In the genomic region with DNA sequence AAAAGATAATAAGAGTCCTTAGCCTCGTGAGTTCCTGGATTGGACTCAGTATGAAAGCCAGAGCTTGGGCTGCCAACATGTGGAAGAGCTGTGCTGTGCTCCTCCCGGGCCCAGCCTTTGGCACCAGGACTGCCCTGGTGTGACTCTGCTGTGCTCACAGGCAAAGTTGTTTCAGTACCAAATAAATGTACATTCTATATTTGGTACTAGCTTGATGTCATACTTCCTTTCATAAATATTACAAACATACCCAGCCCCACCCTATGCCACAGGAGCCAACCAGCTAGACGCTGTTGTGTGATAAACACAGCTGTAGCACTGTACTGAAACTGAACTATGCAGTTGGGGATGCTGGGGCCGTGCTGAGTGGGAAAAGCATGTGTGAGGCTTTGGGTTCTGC, we compare ENCODE assay signal across 10 mouse cellular contexts.
DNase-seq lines count a peak whose midpoint lies in the region; ATAC-seq and TF ChIP-seq lines count a peak whose summit lies in the region.
"Had no signal": no experiment of that assay in that cellular context is flagged by ENCODE, and none has a peak within 500 bp of the region (broad histone marks: within the 10 kb centered on the region; RNA-seq: fewer than 3 reads in every experiment).

No protein-coding gene starts in this region.

- H3K4me2 ChIP-seq in limb, embryonic 15.5 days, result no peak overlapping the region
- H3K4me2 ChIP-seq in hindbrain, postnatal 0 days (ENCODE audit: low read depth, low read length), result no peak overlapping the region
- H3K4me2 ChIP-seq: forebrain, embryonic 15.5 days had no signal

- TF ChIP-seq CTCF in lung, adult 2 months (IDR thresholded peaks at IDR 0.05; ENCODE audit: insufficient read depth, low read length), result no peak
- TF ChIP-seq CTCF in hindbrain, postnatal 0 days (IDR thresholded peaks at IDR 0.05; ENCODE audit: low read depth), result no peak

- H3K27ac ChIP-seq in limb, embryonic 15.5 days, result peak overlapping the region; percentile 84
- no peak overlapping the region for H3K27ac ChIP-seq in hindbrain, postnatal 0 days
- H3K27ac ChIP-seq: forebrain, embryonic 15.5 days had no signal

- H3K4me1 ChIP-seq in lung, adult 2 months (ENCODE audit: control insufficient read depth, insufficient read depth, low read length), result peaks cover 19% of the 10 kb centered on the region
- peaks cover 41% of the 10 kb centered on the region for H3K4me1 ChIP-seq in limb, embryonic 15.5 days
- peaks cover 7% of the 10 kb centered on the region; the same call in 1 of the 2 replicates for H3K4me1 ChIP-seq in hindbrain, postnatal 0 days (ENCODE audit: insufficient read depth, low read length)
- H3K4me1 ChIP-seq: forebrain, embryonic 15.5 days had no signal

- 5% methylated on average over 4 of the region's 4 CpGs for WGBS in lung, adult 2 months
- WGBS in limb, embryonic 15.5 days, result 23% methylated on average over 4 of the region's 4 CpGs
- WGBS in hindbrain, postnatal 0 days, result 58% methylated on average over 4 of the region's 4 CpGs

- H3K9ac ChIP-seq in limb, embryonic 15.5 days, result no peak overlapping the region
- no peak overlapping the region for H3K9ac ChIP-seq in hindbrain, postnatal 0 days (replicated peaks; ENCODE audit: low read length)
- H3K9ac ChIP-seq: forebrain, embryonic 15.5 days had no signal

- no peaks in the 10 kb centered on the region for H3K9me3 ChIP-seq in limb, embryonic 15.5 days
- H3K9me3 ChIP-seq in hindbrain, postnatal 0 days (ENCODE audit: low read length), result no peaks in the 10 kb centered on the region
- H3K9me3 ChIP-seq: forebrain, embryonic 15.5 days had no signal

- ATAC-seq in common myeloid progenitor, adult 5-6 weeks (replicated peaks; ENCODE audit: low read depth, poor library complexity, severe bottlenecking), result peak; percentile 44
- peak; percentile 70 for ATAC-seq in limb, embryonic 15.5 days (ENCODE audit: insufficient number of reproducible peaks, low FRiP score, low TSS enrichment, low read depth)
- no peak for ATAC-seq in hindbrain, postnatal 0 days
- ATAC-seq: forebrain, embryonic 15.5 days had no signal

- no peaks in the 10 kb centered on the region for H3K36me3 ChIP-seq in limb, embryonic 15.5 days
- no peaks in the 10 kb centered on the region for H3K36me3 ChIP-seq in splenic B cell, adult 2 months (ENCODE audit: control insufficient read depth, insufficient read depth, low read length, poor library complexity, severe bottlenecking)
- H3K36me3 ChIP-seq in hindbrain, postnatal 0 days (ENCODE audit: insufficient read depth, low read length), result no peaks in the 10 kb centered on the region
- H3K36me3 ChIP-seq: forebrain, embryonic 15.5 days had no signal

- peak; percentile 54 to 70 for DNase-seq in lung, adult 18-20 months
- DNase-seq in lung, adult 2 months, result no peak
- peak; percentile 80 for DNase-seq in splenic B cell, adult 2 months (ENCODE audit: low read depth, low spot score)
- DNase-seq in ovary, postnatal 10 days (ENCODE audit: low spot score), result no peak
- DNase-seq in right cerebral cortex, adult 2 months (ENCODE audit: low spot score in 2 of 2), result no peak
- no peak for DNase-seq in hindbrain, postnatal 0 days (ENCODE audit: low spot score)
- DNase-seq: left cerebral cortex, postnatal 4 days had no signal

- TF ChIP-seq POLR2A in lung, adult 2 months (IDR thresholded peaks at IDR 0.05; ENCODE audit: borderline replicate concordance, extremely low read depth, low read depth, low read length), result no peak

- H3K4me3 ChIP-seq in lung, adult 2 months (replicated peaks; ENCODE audit: extremely low read depth, low read depth, low read length), result no peak overlapping the region
- no peak overlapping the region for H3K4me3 ChIP-seq in limb, embryonic 15.5 days
- H3K4me3 ChIP-seq in hindbrain, postnatal 0 days (ENCODE audit: low read length), result no peak overlapping the region
- H3K4me3 ChIP-seq: forebrain, embryonic 15.5 days had no signal

- H3K27me3 ChIP-seq in limb, embryonic 15.5 days, result no peaks in the 10 kb centered on the region
- no peaks in the 10 kb centered on the region for H3K27me3 ChIP-seq in splenic B cell, adult 2 months (ENCODE audit: control insufficient read depth, insufficient read depth, low read length, poor library complexity, severe bottlenecking)
- no peaks in the 10 kb centered on the region for H3K27me3 ChIP-seq in hindbrain, postnatal 0 days (ENCODE audit: insufficient read depth, low read length)
- H3K27me3 ChIP-seq: forebrain, embryonic 15.5 days had no signal

Comparison
In these comparisons a context has a peak if more than half of its experiments do, and no peak if none do; other contexts are left out.
1. DNase-seq: peak in lung, adult 18-20 months (2 of 2) and splenic B cell, adult 2 months (single experiment); none in lung, adult 2 months (single experiment), ovary, postnatal 10 days (single experiment), right cerebral cortex, adult 2 months (0 of 2) and hindbrain, postnatal 0 days (single experiment).